ENCODE assay signal across 9 mouse cellular contexts in genomic region chr14:124675654-124676505, GRCm38 (mm10). TPM values are rescaled to one million over a fixed set of nuclear protein-coding genes. Genes with fewer than 3 reads are reported as not detected.
DNase-seq lines count a peak whose midpoint lies in the region; ATAC-seq and TF ChIP-seq lines count a peak whose summit lies in the region.
"Had no signal": no experiment of that assay in that cellular context is flagged by ENCODE, and none has a peak within 500 bp of the region (broad histone marks: within the 10 kb centered on the region; RNA-seq: fewer than 3 reads in every experiment).

No protein-coding gene starts in this region.

- H3K4me1 ChIP-seq in kidney, embryonic 14.5 days (ENCODE audit: control insufficient read depth, insufficient read depth, low read length), result peaks cover 3% of the 10 kb centered on the region; the same call in 1 of the 2 replicates
- H3K4me1 ChIP-seq in kidney, adult 2 months (ENCODE audit: control insufficient read depth, insufficient read depth, low read length), result no peaks in the 10 kb centered on the region
- no peaks in the 10 kb centered on the region; the same call in 1 of the 2 replicates for H3K4me1 ChIP-seq in heart, postnatal 0 days (ENCODE audit: control insufficient read depth, insufficient read depth)
- H3K4me1 ChIP-seq in neural tube, embryonic 15.5 days, result peaks cover 14% of the 10 kb centered on the region

- no peak overlapping the region for H3K27ac ChIP-seq in kidney, embryonic 14.5 days (ENCODE audit: low read depth, low read length)
- H3K27ac ChIP-seq in kidney, adult 2 months (ENCODE audit: insufficient read depth, low read depth, low read length), result no peak overlapping the region
- no peak overlapping the region for H3K27ac ChIP-seq in heart, postnatal 0 days (ENCODE audit: low read depth)
- H3K27ac ChIP-seq in neural tube, embryonic 15.5 days (replicated peaks), result peak overlapping the region; percentile 82

- H3K4me3 ChIP-seq in kidney, embryonic 14.5 days (ENCODE audit: low read length), result peak overlapping the region; percentile 31
- no peak overlapping the region for H3K4me3 ChIP-seq in kidney, adult 2 months (ENCODE audit: insufficient read depth, low read depth, low read length)
- H3K4me3 ChIP-seq in heart, postnatal 0 days (ENCODE audit: low read depth, low read length), result peak overlapping the region; percentile 51
- peak overlapping the region; percentile 57 for H3K4me3 ChIP-seq in neural tube, embryonic 15.5 days (replicated peaks)
- H3K4me3 ChIP-seq: erythroblast, embryonic 14.5 days had no signal

- no peaks in the 10 kb centered on the region for H3K9me3 ChIP-seq in kidney, embryonic 14.5 days (ENCODE audit: control insufficient read depth, low read length)
- no peaks in the 10 kb centered on the region for H3K9me3 ChIP-seq in heart, postnatal 0 days (replicated peaks; ENCODE audit: control insufficient read depth, low read length)
- no peaks in the 10 kb centered on the region for H3K9me3 ChIP-seq in neural tube, embryonic 15.5 days (replicated peaks)

- no peak for TF ChIP-seq POLR2A in kidney, adult 2 months (IDR thresholded peaks at IDR 0.05; ENCODE audit: low read depth, low read length)

- H3K36me3 ChIP-seq in kidney, embryonic 14.5 days (ENCODE audit: control insufficient read depth, insufficient read depth, low read length), result no peaks in the 10 kb centered on the region
- no peaks in the 10 kb centered on the region for H3K36me3 ChIP-seq in kidney, adult 2 months (ENCODE audit: control insufficient read depth, insufficient read depth, low read length)
- H3K36me3 ChIP-seq in heart, postnatal 0 days (replicated peaks; ENCODE audit: control insufficient read depth, insufficient read depth, low read length), result no peaks in the 10 kb centered on the region
- H3K36me3 ChIP-seq in neural tube, embryonic 15.5 days, result no peaks in the 10 kb centered on the region

- peak overlapping the region; percentile 50 for H3K4me2 ChIP-seq in kidney, embryonic 14.5 days (replicated peaks; ENCODE audit: low read depth, low read length)
- H3K4me2 ChIP-seq in heart, postnatal 0 days (ENCODE audit: low read depth, low read length), result peak overlapping the region; percentile 74
- peak overlapping the region; percentile 84 for H3K4me2 ChIP-seq in neural tube, embryonic 15.5 days

- peak; percentile 36; the same call in 1 of the 2 replicates for ATAC-seq in kidney, embryonic 14.5 days (ENCODE audit: low FRiP score, low TSS enrichment)
- no peak; the same call in 1 of the 2 replicates for ATAC-seq in heart, postnatal 0 days (ENCODE audit: insufficient read depth, low read depth)
- peak; percentile 65 for ATAC-seq in neural tube, embryonic 15.5 days (ENCODE audit: low FRiP score)
- ATAC-seq in monocyte, adult 5-6 weeks (replicated peaks; ENCODE audit: insufficient number of reproducible peaks, low FRiP score, low TSS enrichment, poor library complexity, severe bottlenecking), result no peak

- intact Hi-C loops in left cerebral cortex, postnatal 14 days (cut with DNase I), result loop anchor here (10.0 kb wide), 1 partner anchor 271 kb away; no protein-coding TSS in a partner anchor

- TF ChIP-seq CTCF in kidney, adult 2 months (conservative IDR thresholded peaks at IDR 0.05; ENCODE audit: insufficient read depth, insufficient read length, low read depth, low read length), result no peak
- no peak for TF ChIP-seq CTCF in heart, postnatal 0 days (IDR thresholded peaks at IDR 0.05; ENCODE audit: low read depth)

- WGBS in kidney, embryonic 14.5 days, result 12% methylated on average over 23 of the region's 23 CpGs
- 11% methylated on average over 23 of the region's 23 CpGs for WGBS in kidney, adult 2 months
- 21% methylated on average over 23 of the region's 23 CpGs for WGBS in heart, postnatal 0 days
- 9% methylated on average over 23 of the region's 23 CpGs for WGBS in neural tube, embryonic 15.5 days

- H3K27me3 ChIP-seq in kidney, embryonic 14.5 days (ENCODE audit: control insufficient read depth, insufficient read depth, low read length), result peaks cover 20% of the 10 kb centered on the region
- no peaks in the 10 kb centered on the region; the same call in 1 of the 2 replicates for H3K27me3 ChIP-seq in kidney, adult 2 months (replicated peaks; ENCODE audit: control insufficient read depth, insufficient read depth, low read length)
- H3K27me3 ChIP-seq in heart, postnatal 0 days (ENCODE audit: control insufficient read depth, insufficient read depth, low read length), result no peaks in the 10 kb centered on the region
- H3K27me3 ChIP-seq in neural tube, embryonic 15.5 days (replicated peaks), result no peaks in the 10 kb centered on the region

- no peak for TF ChIP-seq EP300 in heart, postnatal 0 days (IDR thresholded peaks at IDR 0.05; ENCODE audit: low read depth)

- H3K9ac ChIP-seq in kidney, embryonic 14.5 days (ENCODE audit: low read depth, low read length), result no peak overlapping the region
- H3K9ac ChIP-seq in heart, postnatal 0 days (replicated peaks; ENCODE audit: low read depth, low read length), result peak overlapping the region; percentile 20; the same call in 1 of the 2 replicates
- peak overlapping the region; percentile 64 for H3K9ac ChIP-seq in neural tube, embryonic 15.5 days (replicated peaks)

- DNase-seq in kidney, adult 2 months, result no peak
- peak; percentile 51 for DNase-seq in embryo, embryonic 11 days
- no peak for DNase-seq in heart, postnatal 0 days (ENCODE audit: low spot score)
- DNase-seq in left cerebral cortex, postnatal 14 days (ENCODE audit: low spot score in 2 of 2), result peak; percentile 55 to 58
- no peak for DNase-seq in thymus, adult 18-20 months

RNA-seq across cellular contexts. Expression of gene Fgf14, which starts 1.0 kb away (rescaled TPM):
- polyA plus RNA-seq in kidney, embryonic 14.5 days (2014; fragmentation: Nextera tagmentation; extraction: Ambion mirVana), result 0.12 TPM in 1 of 2 replicates, not detected in the other
- 0.04 and 0.08 TPM in 2 replicates for polyA plus RNA-seq in kidney, adult 2 months (2012; rRNA removed)
- 0.08 and 0.81 TPM in 2 replicates for total RNA-seq in heart, postnatal 0 days (2014; rRNA removed; ENCODE audit: low replicate concordance)
- polyA plus RNA-seq in heart, postnatal 0 days (2015; fragmentation: Nextera tagmentation; extraction: Ambion mirVana), result 1.6 and 1.9 TPM in 2 replicates
- total RNA-seq in left cerebral cortex, postnatal 14 days (2021), result 10 to 100 TPM; 47.5 to 53.0 TPM
- polyA plus RNA-seq in neural tube, embryonic 15.5 days (2015; fragmentation: Nextera tagmentation; extraction: Ambion mirVana), result 32.4 and 33.4 TPM in 2 replicates
- not detected in 3 replicates for total RNA-seq in monocyte, adult 5-6 weeks (2017)
- polyA plus RNA-seq: erythroblast, embryonic 14.5 days had no signal

Comparison
In these comparisons a context has a peak if more than half of its experiments do, and no peak if none do; other contexts are left out.
1. ATAC-seq: peak in kidney, embryonic 14.5 days (single experiment) and neural tube, embryonic 15.5 days (single experiment); none in heart, postnatal 0 days (single experiment) and monocyte, adult 5-6 weeks (single experiment).
2. DNase-seq: peak in embryo, embryonic 11 days (single experiment) and left cerebral cortex, postnatal 14 days (2 of 2); none in kidney, adult 2 months (single experiment), heart, postnatal 0 days (single experiment) and thymus, adult 18-20 months (0 of 2).
3. RNA of gene Fgf14, which starts 1.0 kb away (polyA plus RNA-seq): 32.4 to 33.4 TPM in neural tube, embryonic 15.5 days; 1.6 to 1.9 TPM in heart, postnatal 0 days, 0.12 TPM in kidney, embryonic 14.5 days and 0.04 to 0.08 TPM in kidney, adult 2 months; every median in the first group is over 10 times any median in the second.
4. Peak in every context shown above with its lines, with median percentiles within 50 percentile points of each other: H3K4me2 ChIP-seq.